Mouse (Mus musculus): ENCODE data around the gene Pink1.

- TF ChIP-seq POLR2A (IDR thresholded peaks at IDR 0.05; ENCODE audit: control insufficient read depth, low read depth, low read length), result no peak
- TF ChIP-seq CTCF (IDR thresholded peaks at IDR 0.05; ENCODE audit: control insufficient read depth, insufficient read depth, insufficient replicate concordance, low read depth, low read length), result no peak
Measured at GRCm38 (mm10) chr4:138293261-138293948, 32.7 kb downstream of the Pink1 start.

Data from testis, adult 2 months (tissue).